Mouse (Mus musculus) left cerebral cortex, adult 11 months (tissue): ENCODE measurements around the gene Spock1.
A peak's percentile ranks its signal among the peaks of the same experiment; 100 is the strongest.

ENCODE experiments used
- DNase-seq: peaks from one replicate; pipeline ENCODE4 v3.0.0; 2022; ENCODE audit warnings: low spot score

Gene Spock1

DNA sequence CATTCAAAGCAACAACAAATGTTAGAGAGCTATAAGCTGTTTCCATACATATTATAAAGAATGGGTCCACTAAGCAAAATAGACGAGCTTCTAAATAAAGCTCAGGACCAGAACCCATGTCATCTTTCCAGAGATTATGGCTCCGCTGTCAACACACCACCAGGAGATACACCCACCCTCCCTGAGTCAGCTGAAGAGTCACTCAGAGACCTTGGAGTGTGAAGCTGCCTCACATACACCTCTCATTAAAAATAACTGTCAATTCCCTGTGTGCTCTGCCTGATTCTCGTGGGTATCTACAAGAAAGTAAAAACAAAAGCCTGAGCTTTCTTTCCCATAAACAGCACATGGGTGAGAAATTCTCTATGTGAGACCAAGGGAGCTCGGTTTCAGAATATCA, 43.1 kb downstream of the Spock1 start:
- no peak for DNase-seq

DNA sequence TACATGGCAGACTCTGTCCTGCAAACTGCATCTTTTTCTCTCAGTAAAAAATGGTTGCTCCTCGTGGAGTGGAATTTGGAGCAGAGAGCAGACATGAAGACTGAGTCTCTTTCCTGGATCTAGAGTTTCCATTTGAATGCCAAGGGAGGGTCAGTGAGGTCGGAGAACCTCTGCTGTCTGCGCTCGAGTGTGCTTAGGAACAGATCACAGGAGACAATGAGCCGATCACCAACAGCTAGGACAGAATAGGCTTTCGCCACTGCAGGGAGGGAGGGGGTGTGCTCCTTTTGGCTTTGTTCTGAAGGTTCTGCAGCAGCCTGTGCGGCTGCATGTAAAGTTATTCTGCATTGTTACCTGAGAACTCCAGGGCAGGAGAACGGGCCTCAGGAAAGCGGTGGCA, 49.6 kb downstream of the Spock1 start:
- DNase-seq: no peak

DNA sequence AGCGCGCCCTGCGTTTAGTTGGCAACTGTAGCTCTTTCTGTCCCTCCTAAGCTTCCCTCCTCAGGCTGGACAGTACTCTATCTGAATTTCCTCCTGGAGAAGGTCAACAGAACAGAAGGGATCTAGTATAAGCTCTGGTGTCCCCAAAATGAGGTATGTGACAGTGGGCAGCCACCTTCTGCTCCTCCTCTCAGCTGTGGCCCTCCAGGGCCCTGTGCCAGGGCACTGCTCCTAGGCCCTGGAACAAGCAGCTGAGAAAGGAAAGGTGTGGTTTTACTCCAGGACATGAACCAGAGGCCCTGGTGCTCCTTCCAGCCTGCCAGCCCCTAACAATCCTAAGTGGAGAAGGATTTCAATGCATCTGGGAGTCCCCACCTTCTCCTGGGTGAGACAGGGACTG, 51.1 kb downstream of the Spock1 start:
- no peak for DNase-seq

DNA sequence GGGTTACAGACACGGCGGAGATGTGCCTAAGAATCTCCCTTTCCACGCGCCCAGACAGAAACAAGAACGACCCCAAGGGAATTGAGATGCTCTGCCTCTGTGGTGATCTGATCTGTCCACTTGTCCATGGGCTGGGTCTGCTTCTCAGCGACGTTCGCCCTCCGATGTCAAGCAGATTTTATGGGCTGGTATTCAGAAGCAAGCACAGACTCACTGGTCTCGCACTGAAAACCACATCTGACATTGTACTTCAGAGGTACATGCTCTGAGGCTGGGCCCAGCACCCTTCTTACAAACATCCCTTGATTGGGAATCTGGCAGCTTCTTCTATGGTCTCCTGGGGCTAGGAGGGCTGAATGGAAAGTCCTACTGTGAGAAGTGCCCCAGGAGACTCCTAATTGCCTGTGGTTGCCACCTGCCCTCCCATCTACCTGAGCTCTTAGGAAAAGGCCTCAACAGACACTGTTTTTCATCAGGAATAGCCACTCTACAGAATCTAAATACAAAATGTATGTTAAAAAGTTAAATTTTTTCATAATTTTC, 51.8 kb downstream of the Spock1 start:
- DNase-seq: no peak

DNA sequence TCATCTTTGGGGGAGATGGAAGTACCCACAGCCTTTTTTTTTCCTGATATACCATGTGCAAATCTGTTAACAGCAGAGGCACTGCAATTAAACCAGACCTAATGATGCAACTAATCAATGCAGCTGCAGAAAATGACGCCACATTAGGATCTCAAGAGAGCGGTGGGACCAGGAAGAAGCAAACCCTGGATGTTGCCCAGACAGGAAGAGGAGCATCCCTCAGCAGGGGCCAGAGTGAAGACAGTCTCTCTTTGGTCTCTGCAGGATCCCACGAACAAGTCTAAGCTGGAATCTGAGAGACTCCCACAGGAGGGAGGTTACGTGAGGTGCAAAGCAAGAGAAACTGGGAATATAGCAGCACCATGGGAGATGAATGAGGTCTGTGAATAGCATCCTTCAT, 52.4 kb downstream of the Spock1 start:
- DNase-seq: no peak

DNA sequence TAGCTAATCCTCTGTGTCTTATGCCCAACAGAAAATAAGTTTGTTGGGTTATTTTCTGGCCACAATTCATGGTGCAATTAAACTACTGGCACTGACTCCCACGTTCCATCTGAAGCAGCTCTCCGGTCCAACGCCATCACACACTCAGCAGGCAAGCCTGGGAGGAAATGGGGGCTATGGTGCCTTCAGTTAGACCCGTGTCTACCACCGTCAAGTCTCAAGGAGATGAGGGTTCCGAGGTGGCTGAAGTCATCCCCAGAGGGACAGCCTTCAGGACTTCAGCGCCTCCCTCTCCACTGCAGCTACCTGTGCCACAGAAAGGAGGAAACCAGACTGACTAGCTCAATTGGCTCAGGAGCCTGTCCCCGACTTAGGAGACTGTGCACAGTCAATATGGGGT, 53.7 kb downstream of the Spock1 start:
- DNase-seq: no peak

DNA sequence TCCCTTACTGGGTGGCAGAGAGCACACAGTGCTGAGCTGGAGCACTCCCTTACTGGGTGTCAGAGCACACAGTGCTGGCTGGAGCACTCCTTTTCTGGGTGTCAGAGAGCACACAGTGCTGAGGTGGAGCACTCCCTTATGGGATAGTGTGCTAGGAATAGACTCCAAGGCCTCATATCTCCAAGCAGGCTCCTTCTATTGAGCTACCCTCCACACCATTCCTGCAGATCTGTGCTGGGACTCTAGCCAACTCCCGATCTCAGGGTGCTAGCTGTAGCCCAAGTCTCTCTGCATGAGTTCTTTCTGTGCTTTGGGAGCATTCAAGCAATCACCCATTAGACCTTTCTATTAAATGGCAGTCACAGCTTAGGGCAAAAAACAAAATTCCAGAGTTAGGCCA, 54.5 kb downstream of the Spock1 start:
- no peak for DNase-seq

DNA sequence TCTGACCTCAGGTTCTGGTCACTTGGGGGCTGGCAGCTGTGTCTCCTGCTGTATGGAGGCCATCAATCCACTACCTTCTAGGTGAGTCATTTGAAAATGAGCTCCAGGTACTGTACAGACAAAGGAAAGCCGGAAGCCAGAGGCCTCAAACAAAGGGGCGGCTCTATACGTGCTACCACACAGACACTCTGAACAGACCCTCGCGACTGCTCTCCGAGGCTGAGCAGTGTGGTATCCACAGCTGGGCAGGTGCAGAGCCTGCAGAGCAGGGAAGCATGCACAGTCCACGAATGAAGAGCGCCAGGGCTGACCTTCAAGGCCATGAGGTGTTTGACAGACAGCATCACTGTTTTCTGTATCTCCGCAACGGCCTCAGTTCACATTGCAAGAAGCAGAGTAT, 55.0 kb downstream of the Spock1 start:
- DNase-seq: no peak

DNA sequence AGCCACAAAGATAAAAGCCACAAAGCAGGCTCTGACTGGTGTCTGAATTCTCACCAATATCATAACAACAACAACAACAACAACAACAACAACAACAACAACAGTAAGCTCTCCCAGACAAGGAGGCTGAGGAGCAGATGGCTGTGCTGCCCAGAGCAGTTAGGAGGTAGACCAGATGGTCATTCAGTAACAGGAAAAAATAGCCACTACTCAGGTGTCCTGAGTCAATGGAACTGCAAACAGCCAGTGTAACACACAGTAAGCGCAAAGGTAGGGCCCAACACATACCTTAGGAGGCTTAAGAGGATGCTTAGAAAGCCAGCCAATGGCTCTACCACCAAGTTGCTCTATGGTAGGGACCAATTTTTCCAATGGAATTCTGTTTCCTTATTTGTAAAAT, 59.2 kb downstream of the Spock1 start:
- DNase-seq: no peak

DNA sequence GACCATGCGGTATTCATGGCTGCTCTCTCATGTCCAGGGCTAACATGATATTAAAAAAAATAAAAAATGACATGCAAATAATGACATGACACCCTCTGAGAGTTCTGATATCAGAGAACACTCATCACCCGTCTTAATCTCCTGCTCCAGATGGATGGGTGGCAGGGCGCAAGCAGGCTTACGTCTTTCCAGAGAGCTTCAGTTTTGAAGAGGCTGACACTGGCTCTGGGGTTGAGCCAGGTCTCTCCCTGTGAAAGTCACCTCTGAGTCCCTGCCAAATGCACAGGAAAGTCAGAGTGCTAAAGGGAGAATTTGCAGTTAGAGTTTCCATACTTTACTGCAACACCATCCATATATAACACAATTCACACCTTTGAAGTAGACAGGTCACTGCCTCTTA, 61.0 kb downstream of the Spock1 start:
- no peak for DNase-seq

DNA sequence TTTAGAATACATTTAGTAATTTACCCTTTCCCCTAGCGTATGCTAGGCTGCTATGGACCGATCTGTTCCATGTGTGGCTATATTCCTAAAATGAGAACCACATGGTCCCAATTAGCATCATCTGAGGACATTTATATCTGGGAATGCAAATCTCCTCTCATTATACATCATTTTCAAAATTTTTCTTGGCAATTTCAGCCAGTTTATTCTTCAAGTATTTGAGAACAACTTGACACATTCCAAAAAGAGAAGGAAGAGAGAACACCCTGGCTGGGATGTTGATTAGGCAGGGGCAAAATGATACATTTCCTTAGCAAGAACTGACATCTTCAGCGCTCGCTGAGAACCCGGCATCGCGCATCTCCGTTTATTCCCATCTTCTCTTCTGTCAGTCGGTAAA, 61.7 kb downstream of the Spock1 start:
- DNase-seq: no peak

DNA sequence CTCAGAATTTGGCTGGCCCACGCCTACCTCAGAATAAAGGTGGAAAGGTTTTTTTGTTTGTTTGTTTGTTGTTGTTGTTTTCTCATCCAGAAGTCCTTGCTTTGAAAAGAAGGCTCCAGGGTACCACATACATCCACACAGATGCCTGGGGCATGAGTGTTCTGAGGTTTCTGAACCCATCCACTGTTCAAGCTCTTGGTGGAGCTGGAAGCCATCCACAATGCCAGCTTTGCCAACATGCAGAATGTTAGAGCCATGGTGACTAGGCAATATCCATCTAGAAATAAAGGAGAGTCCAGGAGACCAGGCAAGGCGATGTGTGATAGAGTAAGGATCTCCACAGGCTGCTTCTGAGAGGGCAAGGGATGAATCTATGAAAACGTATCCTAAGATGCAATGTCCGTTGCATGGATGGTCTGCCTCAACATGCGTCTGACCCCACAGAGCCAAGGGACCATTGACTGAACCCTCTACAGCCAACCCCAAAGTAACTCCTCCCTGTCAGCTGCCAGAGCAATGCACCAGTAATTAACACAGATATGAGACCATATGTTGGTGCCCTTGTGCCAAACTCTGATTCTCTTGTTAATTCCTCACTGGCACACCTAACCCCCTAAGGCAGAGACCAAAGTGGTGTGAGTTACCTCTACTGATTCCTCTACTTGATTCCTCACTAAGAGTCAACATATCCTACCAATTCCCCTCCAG, 66.8 kb downstream of the Spock1 start:
- no peak for DNase-seq

DNA sequence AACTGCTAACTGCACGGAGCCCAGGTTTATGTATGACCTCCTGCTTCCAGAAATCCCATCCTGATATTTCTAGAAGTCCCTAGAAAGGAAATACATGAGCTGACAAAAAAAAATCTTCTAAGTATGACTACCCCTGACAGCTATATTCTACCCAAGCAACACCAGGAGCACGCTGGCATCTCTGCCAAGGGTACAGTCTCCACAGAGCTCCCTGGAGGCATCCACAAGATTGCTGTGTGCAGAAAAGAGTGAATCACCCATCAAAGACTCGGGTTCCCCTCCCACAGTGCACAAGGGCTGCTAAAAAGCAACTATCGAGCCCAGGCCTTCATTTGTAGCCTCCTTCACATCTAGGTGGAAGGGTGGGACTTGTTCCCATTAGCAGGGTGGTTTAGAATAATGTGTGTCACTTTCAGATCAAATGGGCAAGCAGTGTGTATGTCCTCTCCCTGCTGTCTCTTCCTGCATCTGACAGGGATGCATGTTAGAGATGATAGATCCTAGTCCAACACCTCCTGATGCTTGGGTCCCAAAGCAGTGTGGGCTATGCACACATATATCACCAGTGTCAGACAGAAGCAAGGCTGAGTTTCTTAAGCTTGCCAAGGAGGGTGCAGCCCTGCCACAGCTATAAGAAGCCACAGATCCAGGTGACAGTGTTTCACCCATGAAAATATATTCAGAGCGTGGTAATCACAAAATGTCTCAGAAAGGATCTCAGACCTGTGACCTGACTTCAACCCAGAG, 70.3 kb downstream of the Spock1 start:
- peak; percentile 63 for DNase-seq

DNA sequence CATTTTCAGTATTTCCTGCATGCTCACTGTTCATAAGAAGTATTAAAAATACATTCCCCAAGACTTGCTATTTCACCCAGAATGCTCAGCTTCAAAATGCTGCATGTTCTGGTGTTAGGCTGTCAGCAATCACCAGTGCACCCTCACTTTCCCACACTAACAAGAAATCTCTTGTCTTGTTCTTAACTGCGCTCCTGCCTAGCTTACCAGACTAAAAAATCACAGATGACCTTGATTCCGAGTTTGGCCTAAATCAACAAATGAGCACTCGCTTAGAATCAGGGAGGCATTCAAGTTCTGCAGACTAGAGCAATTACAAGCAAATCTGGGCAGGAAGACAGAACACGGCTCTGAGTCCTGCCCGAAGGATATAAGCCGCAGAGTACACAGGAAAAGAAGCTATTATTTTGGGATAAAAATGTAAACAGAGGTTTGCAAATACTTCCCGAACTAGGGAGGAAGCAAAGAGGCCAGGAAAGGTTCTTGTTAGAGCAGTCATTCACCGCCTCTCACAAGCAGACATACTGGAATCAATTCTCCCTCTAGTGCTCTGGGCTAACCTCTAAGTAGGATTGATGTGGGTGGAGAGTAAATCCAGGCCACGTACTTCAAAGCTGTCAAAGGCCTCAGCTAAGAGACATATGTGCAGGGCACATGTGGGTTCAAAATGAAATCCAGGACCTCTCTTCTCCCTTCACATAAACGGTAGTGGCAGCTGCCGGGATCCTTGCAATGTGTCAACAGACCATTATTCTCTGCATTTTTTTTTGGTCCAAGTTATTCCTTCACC, 76.6 kb downstream of the Spock1 start:
- DNase-seq: no peak

DNA sequence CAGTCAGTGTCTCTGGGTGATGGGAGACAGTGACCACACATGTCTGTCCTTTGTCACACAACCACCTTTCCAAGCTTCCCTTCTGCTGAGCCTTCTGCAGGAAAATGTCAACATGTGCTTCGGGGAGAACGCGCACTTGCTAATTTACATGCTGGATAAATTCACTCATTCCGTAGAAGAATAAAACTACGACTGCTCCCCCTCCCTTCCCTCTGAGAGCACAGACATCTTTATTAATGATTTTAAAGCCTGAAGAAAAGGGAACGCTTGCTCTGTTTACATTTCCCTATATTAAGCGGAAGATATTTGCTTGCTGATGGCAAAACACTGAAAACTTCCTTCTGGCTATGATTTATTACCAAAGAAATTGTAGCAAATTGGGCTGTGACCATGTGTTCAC, 77.2 kb downstream of the Spock1 start:
- DNase-seq: no peak

DNA sequence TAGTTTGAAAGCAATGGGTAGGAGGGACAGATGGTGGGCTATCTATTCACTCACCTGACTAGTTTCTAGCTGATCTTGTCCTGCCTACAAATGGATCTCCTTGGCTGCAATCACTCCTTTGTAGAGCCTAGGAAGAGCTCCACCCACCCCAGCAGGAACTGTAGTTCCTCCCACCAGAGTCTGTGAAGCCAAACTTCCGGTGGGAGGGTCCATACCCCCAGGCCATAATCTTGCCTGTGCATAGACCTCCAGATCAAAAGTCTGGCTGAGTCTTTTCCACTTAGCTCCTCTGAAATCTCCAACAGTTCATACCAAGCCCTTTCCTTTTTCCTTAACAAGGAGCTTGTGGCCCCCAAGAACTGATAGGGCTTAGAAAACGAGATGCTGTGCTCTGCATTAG, 78.0 kb downstream of the Spock1 start:
- no peak for DNase-seq

DNA sequence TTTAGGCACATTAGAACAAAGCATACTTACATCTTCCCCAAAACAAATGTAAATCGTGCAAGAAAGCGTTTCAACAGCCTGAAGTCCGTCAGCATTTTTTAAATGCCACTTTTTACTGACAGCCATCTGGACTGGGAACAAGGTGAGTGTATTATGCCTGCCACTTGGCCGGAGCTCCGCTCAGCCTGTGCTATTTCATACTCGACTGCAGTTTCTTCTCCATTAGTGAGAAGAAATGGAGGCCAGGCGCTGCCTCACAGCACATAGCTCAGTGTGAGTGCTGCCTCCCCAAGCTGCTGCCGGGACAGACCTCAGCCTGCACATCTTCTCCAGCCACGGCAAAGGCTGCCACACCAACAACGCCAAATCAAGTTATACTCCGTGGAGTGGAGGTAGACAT, 91.9 kb downstream of the Spock1 start:
- no peak for DNase-seq

DNA sequence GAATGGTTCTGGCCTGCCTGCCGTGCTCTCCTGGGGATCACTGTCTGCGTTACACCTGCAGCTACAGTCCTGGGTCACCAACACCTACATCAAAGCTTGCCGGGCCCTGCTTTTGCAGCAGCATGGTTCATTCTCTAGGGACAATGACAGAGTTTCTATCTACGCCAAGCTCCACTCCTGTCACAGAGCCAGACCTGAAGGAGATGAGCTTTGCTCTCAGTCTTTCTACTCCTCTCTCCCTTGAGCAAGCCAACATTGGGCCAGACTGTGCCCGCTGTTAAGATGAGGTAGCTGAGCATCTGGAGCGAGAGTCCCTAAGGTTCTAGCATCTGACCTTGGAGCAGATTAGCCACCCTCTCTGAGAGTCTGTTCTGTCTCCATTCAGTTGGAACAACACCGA, 95.5 kb downstream of the Spock1 start:
- DNase-seq: no peak

DNA sequence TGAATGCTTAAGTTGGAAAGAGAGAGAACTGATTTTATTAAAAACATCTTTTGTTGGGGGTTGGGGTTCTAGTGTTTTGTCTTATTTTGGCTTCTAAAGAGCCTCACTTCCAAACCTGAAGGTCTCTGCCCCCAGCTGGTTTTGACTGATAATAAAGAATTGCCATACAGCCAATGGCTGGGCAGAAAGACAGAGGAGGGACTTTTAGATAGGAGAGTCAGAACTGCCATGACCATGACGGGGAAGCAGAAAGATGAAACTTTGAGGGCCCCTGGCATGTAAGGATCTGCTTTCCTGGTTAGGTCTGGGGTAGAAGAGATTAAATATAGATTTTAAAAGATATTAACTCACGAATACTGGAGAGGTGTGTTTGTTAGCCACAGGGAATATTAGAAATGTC, 96.9 kb downstream of the Spock1 start:
- no peak for DNase-seq

DNA sequence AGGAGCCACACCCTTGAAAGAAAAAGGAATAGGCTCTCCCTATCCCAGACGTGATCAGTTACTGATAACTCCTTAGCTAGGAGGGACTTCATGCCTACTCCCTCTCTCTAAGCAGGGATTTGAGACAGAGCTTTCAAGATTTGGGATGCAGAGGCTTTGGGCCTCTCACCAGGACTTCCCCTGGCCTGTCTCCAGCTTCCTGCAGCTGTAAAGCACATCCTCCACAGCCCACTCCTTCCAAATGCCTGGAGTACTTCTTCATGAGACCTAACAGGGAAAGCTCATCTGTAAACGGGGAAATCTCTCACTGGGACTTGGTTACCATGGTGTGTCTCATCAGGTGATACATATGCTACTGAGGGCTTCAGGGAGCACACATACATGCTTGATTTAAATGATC, 97.3 kb downstream of the Spock1 start:
- DNase-seq: no peak

DNA sequence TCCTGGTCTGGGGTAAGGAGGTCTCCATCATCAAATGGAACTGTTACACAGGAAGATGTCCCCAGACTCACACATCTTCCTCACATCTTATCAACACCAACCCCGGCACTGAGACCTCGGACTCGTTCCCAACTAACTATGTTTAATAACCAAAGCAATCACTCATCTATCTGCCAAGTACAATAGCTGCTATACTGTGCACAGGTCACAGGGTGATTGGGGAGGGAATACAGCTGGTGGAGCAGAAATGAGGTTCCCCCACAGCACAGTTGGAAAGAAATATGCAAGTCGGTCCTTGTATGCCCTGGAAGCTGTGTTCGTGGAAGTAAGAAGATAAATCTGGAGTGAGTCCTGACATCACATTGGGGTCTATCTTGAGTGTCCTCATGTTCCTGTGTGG, 98.0 kb downstream of the Spock1 start:
- no peak for DNase-seq

DNA sequence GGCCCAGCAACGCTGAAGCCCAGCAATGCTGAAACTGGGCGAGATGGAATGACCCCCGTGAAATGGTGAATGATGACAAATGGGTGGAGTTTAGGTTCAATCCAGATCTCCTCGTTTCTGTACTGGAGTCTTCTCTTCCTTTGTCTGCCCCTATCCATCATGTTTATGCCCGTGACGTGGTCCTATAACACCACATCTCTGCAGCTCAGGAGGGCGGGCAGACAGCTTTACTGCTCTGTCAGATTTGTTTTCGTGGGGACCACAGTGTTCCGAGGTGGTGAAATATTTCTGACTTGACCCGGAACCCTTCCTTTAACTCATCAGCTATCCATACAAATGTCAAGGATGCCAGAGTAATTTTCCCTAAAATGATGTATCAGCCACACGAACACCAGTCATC, 98.5 kb downstream of the Spock1 start:
- no peak for DNase-seq

DNA sequence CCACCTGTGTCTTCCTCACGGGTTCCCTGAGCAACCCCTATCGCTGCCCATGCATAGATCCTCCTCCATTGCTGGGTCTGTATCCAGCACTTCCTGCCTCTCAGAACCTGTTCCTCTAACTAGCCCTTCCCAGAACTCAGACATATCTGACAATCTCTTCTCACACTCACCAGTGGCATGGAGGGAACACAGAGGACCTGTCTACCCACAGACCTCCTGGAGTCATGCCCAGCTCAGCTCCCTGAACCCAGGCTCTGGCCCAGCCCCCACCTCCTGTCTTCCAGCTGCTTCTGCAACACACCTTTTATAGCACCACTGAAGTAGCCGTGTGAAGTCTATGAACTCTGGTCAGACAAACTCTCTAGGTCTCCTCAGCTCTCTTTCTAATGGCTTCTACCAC, 101.3 kb downstream of the Spock1 start:
- DNase-seq: no peak
